Mouse (Mus musculus) urinary bladder, adult 2 months (tissue): ENCODE data around the gene Sh3bgrl2. TPM values are rescaled to one million over a fixed set of nuclear protein-coding genes. Genes with fewer than 3 reads are reported as not detected.

ENCODE experiments used
- DNase-seq: peaks from one replicate; pipeline ENCODE4 v3.0.0; 2022; ENCODE audit warnings: low spot score
- polyA plus RNA-seq: library from polyadenylated mRNA; depleted of rRNA; stranded (reverse); fragments of >200 nt; gene quantifications from 2 replicates; pipeline ENCODE4 v1.2.3, GENCODE M21; 2012

Gene Sh3bgrl2
- polyA plus RNA-seq, 1 experiment = 53.3 TPM

DNA sequence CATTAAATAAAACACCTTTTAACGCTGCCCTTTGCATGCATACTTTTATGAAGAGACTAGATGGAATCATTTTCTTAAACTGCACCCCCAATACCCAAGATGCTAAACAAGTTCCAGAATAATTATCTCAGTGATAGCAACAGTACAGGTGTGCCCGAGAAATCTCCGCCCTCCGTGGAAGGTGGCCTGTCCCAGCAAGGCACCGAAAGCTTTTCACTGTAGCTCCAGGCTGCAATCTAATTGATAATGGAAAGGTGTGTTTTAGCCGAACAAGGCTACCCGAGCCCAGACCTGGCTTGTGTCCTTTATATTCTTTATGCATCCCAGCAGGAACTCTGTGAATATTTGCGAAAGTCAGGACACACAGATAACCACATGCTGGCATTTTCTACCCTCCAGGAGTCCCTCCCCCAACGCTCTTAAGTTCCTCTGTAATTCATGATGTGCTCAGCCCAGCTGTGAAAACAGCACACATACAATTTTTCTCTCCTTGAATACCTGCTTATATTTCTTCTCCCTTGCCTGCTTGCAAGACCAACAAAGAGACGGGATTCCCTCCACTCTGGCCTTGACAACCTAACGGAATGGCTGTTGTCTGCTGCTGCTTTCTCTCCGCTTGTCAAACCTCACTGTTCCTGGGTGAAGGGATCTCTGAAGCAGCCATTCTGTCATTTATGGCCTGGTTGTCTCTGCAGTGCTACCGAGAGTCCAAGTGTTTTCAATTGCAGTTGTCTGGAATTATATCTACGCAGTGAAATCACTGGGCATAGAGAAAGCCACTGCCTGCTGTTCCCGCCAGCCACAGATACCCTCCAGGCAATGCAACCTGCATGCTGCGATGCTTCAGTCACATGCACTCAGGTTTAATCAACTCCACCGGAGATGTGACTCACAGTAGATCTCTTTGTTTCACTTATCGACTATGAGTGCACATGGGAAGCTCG lies 80.8 kb downstream of the Sh3bgrl2 start:
- DNase-seq = no peak

DNA sequence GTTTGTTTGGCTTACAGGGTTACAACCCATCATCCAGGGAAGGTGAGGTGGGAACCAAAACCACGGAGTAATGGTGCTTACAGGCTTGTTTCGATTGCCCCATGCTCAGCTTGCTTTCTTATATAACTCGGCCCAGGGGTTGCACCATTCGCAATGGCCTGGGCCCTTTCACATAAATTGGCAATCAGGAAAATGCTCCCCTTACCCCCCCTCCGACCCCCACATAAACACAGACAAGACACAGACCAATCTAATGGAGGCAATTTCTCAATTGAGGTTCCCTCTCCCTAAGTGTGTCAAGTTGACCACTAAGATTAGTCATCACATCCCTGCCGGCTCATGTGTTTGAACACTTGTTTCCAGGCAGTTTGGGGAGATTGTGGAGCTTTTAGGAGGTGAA lies 82.2 kb downstream of the Sh3bgrl2 start:
- DNase-seq = no peak

DNA sequence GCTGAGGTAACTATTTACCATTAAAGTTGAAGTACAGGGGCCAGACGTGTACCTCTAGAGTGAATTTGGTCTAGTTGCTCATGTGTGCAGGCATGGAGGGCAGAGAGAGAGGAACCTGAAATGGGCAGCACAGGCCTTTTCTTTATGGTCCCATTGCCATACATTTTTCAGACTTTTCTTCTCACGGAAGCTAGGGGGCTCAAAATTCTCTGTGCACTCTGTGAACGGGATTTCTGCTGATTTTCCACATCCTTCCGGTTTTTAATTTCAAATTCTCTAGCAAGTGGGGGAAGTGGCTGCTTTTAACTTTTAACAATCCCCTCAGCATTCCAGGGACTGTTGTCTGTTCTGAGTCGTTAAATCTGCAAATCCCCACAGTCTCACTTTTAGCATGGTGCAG lies 83.8 kb downstream of the Sh3bgrl2 start:
- no peak for DNase-seq

DNA sequence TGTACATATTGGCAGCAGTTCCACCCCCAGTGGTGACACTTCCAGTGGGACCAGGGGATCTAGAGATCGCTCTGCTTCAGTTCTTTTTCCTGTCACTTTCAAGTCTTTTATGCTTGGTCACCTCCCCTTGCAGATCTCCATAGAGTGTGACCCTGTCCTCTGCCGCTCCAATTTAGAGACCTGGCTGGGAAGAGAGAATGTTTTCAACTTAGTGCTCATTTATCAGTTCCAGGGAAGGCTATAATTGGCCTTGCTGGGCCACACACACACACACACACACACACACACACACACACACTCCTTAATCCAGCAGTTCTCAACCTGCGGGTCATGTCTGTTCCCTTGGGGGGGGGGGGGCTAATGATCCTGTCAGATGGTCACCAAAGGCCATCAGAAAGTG lies 86.6 kb downstream of the Sh3bgrl2 start:
- no peak for DNase-seq

GRCm38 (mm10) chr9:83635997-83636396 lies 87.9 kb downstream of the Sh3bgrl2 start:
- DNase-seq = no peak

GRCm38 (mm10) chr9:83643139-83643538 lies 95.0 kb downstream of the Sh3bgrl2 start:
- no peak for DNase-seq

GRCm38 (mm10) chr9:83643833-83644232 lies 95.7 kb downstream of the Sh3bgrl2 start:
- no peak for DNase-seq

DNA sequence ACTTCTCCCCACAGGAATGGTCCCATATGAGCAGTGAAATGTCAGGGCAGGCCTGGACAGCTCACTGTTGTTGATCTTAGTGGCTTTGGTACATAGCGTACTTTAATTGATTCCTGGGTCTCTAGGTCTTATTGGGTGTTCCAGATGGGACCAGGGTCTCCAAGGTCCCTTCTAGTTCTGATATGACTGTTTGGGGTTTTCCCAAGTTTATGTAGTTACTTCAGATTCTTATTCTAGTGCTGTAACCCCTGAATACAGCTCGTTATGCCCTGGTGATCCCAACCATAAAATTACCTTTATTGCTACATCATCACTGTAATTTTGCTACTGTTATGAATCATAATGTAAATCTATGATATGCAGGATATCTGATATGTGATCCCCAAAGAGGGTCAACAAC lies 98.1 kb downstream of the Sh3bgrl2 start:
- no peak for DNase-seq

GRCm38 (mm10) chr9:83646691-83647090 lies 98.6 kb downstream of the Sh3bgrl2 start:
- DNase-seq = no peak

- DNase-seq = no peak
Measured at GRCm38 (mm10) chr9:83647919-83648705, 100.0 kb downstream of the Sh3bgrl2 start.

DNA sequence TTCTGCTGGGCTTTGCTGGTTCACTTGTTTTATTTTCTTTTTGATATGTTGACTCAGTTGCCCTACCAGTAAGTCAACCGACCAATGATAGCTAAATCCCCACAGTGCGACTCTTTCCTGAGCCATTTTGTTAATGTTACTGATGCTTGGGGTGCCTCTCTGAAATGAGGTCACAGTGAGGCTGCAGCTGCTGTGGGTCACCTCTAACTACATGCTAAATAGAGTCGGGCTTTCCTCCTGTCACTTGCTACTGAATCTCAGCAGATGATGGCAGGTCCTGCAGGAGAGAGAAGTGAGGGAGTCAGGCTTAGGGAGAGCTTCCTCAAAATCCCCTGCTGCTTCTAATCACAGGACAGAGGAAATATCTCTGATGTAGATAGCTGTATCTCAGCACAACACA lies 100.6 kb downstream of the Sh3bgrl2 start:
- DNase-seq = no peak

DNA sequence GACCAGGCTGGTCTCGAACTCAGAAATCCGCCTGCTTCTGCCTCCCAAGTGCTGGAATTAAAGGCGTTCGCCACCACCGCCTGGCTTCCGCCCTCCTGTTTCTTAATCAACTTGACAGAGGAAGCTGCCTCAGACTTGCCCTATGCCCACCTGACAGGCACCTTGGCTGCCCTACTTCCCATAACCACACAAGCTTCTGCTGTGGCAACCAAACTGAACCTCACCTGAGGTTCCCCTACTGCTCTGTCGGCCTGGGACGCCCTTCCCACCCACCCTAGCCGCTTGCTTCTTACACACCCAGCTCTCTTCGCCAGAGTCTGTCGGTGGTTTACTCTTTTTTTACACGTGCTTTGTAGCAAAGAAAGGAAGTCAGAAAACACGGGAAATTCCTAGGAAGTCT lies 103.9 kb downstream of the Sh3bgrl2 start:
- DNase-seq = no peak

DNA sequence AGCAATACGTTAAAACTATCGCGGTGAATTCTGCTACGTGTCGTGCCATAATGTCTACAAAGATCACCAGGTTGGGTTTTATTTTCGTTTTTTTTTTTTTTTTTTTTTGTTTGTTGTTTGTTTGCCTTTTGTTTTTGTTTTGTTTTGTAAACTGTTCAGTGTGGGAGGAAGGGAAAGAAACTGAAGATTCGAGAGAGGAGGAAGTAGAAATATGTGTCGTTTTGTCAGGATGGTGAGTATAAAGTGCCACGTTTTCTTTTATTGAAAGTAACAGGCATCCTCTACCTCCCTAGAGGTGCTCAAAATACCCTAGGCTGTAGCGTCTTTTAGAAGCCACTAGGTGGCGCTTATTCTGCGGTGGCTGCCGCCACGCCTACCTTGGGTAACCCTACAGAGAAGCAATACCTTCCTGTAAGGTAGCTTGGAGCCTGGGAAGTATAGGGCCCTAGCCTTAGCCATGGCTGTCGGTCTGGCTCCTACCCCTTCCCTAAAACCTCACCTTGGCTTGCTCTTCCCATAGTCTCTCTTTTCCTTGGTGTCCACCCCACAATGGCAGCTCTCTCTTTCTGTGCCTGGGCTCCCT lies 104.6 kb downstream of the Sh3bgrl2 start:
- no peak for DNase-seq

- no peak for DNase-seq
Measured at GRCm38 (mm10) chr9:83654601-83655000, 106.5 kb downstream of the Sh3bgrl2 start.

GRCm38 (mm10) chr9:83656960-83657651 lies 109.0 kb downstream of the Sh3bgrl2 start:
- DNase-seq = no peak

- DNase-seq = no peak
Measured at GRCm38 (mm10) chr9:83657652-83658002, 109.5 kb downstream of the Sh3bgrl2 start.

- DNase-seq = no peak
Measured at GRCm38 (mm10) chr9:83659081-83659480, 111.0 kb downstream of the Sh3bgrl2 start.

DNA sequence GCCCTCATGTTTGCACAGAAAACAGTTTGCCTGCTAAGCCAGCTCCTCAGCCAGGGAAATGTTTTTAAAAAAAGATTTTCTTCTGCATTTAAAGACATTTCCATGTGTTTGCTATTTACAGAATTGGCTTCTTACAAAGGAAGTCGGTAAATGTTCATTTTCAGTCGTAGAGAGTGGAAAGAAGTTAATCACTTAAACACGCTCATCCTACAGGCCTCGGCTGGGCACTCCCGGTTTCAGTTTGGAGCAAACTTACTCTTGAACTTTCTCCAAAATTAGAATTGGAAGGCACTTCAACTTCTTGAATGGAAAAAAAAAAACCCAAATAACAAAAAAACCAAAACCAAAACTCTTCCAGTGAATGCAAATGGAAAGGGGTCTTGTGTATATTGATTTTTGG lies 113.7 kb downstream of the Sh3bgrl2 start:
- DNase-seq = no peak

DNA sequence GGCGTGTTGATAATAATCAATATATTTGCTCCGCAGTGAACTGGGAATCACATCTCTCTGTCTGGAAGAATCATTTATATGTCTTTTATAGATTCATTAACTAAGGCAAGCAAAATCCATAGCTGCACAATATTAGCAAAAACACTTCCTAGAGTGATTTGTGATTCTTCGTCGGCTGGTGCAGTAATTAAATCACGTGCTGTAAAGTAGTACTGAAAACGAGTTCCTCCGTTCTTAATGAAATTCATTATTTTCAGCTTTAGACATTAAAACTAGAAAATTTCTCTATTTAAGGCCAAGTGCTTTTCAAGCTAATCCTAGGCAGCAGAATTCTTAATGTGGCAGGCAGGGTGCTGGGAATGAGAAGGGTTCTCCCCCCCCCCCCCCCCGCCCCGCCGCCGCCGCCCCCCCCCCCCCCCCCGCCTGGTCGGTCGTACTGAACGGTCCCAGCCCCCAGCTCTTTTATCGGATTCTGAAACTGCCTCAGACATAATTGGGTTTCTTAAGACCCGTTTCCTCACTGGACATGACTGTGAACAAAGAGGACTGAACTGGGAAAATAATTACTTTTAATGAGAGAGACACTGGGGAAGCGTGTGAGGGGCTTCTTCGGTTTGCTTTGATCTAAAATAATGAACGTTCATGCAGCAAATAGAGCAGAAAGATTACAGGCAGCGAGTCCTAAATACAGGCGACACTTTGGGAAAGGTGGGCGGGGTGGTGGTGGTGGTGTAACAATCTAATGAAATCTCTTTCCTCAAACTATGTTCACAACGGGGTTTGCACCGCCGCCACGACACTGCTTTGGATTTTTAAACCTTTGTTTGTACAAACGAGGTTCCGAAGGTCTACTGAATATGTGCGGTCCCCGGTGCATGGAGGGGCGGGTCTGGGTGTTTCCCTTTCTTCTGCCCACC lies 116.1 kb downstream of the Sh3bgrl2 start:
- DNase-seq = no peak

- no peak for DNase-seq
Measured at GRCm38 (mm10) chr9:83664951-83665350, 116.8 kb downstream of the Sh3bgrl2 start.

GRCm38 (mm10) chr9:83667031-83667430 lies 118.9 kb downstream of the Sh3bgrl2 start:
- DNase-seq = no peak
